Mouse (Mus musculus) MEL (cell line): ENCODE measurements around the gene Napsa.

Experiments used
- CTCF ChIP-seq, 3 experiments: IDR thresholded peaks in 2 of 3; conservative IDR thresholded peaks in 1 of 3; 2 replicates each; pipeline ENCODE4 v1.5.1; 2011 to 2012; ENCODE audit warnings: low read length in 3 of 3, low read depth in 2 of 3, mild to moderate bottlenecking in 2 of 3, improper control_type of control experiment in 1 of 3, inconsistent platforms in 1 of 3, mixed read lengths in 1 of 3, moderate library complexity in 1 of 3; ENCODE audit not compliant: control insufficient read depth in 1 of 3, insufficient read depth in 1 of 3, poor library complexity in 1 of 3, severe bottlenecking in 1 of 3
- E2F4 ChIP-seq: IDR thresholded peaks from 2 replicates; pipeline ENCODE4 v1.6.1; 2011; ENCODE audit warnings: low read depth, low read length, improper control_type of control experiment, borderline replicate concordance
- EP300 ChIP-seq, 2 experiments: IDR thresholded peaks; 2 replicates each; pipeline ENCODE4 v1.6.1; 2011; ENCODE audit warnings: improper control_type of control experiment in 2 of 2, low read length in 2 of 2, low read depth in 1 of 2, mild to moderate bottlenecking in 1 of 2
- MYB ChIP-seq: IDR thresholded peaks from 2 replicates; pipeline ENCODE4 v1.6.1; 2011; ENCODE audit warnings: mild to moderate bottlenecking, low read depth, low read length, improper control_type of control experiment
- POLR2A ChIP-seq, 2 experiments: IDR thresholded peaks; 2 replicates each; pipeline ENCODE4 v1.6.1; 2011 to 2012; ENCODE audit warnings: low read length in 2 of 2, mild to moderate bottlenecking in 2 of 2, control low read depth in 1 of 2, improper control_type of control experiment in 1 of 2, low read depth in 1 of 2, moderate library complexity in 1 of 2; ENCODE audit not compliant: control insufficient read depth in 1 of 2, insufficient read depth in 1 of 2, poor library complexity in 1 of 2
- POLR2AphosphoS2 ChIP-seq: IDR thresholded peaks from 2 replicates; pipeline ENCODE4 v1.6.1; 2011; ENCODE audit warnings: low read length, improper control_type of control experiment

- TF ChIP-seq EP300 (IDR thresholded peaks at IDR 0.05; ENCODE audit: low read depth in 1 of 2, low read length in 2 of 2) (no peak), E2F4 (no peak), CTCF (IDR thresholded peaks at IDR 0.05 in 2 of 3, conservative IDR thresholded peaks at IDR 0.05 in 1 of 3; ENCODE audit: control insufficient read depth in 1 of 3, insufficient read depth in 1 of 3, low read depth in 2 of 3, low read length in 3 of 3, poor library complexity in 1 of 3, severe bottlenecking in 1 of 3) (no peak), POLR2AphosphoS2 (no peak), POLR2A (IDR thresholded peaks at IDR 0.05; ENCODE audit: control insufficient read depth in 1 of 2, insufficient read depth in 1 of 2, low read depth in 1 of 2, low read length in 2 of 2, poor library complexity in 1 of 2) (no peak), MYB (no peak)
Observed at GRCm38 (mm10) chr7:44589149-44589548, 17.0 kb downstream of the Napsa start.
